ENCODE assay signal across 8 mouse cellular contexts in the genomic region with DNA sequence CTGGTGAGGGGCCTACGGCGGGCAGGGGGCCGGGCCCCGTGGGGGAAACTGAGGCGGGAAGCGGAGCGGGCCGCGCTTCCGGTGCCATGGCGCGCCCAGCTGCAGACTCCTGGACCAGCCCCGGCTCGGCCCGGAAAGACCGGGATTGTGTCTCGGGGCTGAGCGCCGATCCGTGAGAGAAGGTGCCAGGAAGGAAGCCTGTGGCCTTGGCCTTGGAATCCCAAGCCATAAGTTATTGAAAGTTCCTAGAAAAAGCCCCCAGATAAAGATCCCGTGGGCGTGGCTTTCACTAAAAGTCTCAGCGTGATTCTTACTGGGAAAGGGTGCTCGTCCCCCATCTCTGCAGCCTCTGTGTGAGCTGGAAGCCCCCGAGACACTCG. TPM values are rescaled to one million over a fixed set of nuclear protein-coding genes. Genes with fewer than 3 reads are reported as not detected.
DNase-seq lines count a peak whose midpoint lies in the region; ATAC-seq and TF ChIP-seq lines count a peak whose summit lies in the region.

No protein-coding gene starts in this region.

- H3K27ac ChIP-seq in lung, embryonic 15.5 days, result peak overlapping the region; percentile 80
- peak overlapping the region; percentile 80 for H3K27ac ChIP-seq in embryonic facial prominence, embryonic 12.5 days
- peak overlapping the region; percentile 81 for H3K27ac ChIP-seq in limb, embryonic 12.5 days
- H3K27ac ChIP-seq in olfactory bulb, adult 2 months (ENCODE audit: insufficient read depth, low read depth, low read length), result no peak overlapping the region

- no peaks in the 10 kb centered on the region for H3K27me3 ChIP-seq in lung, embryonic 15.5 days
- H3K27me3 ChIP-seq in embryonic facial prominence, embryonic 12.5 days, result no peaks in the 10 kb centered on the region
- H3K27me3 ChIP-seq in limb, embryonic 12.5 days, result 0 out of 2 replicates have a peak, but pooled peaks cover under 1% of the 10 kb centered on the region

- peak overlapping the region; percentile 87 for H3K4me2 ChIP-seq in lung, embryonic 15.5 days
- peak overlapping the region; percentile 98 for H3K4me2 ChIP-seq in embryonic facial prominence, embryonic 12.5 days (replicated peaks)
- peak overlapping the region; percentile 91 for H3K4me2 ChIP-seq in limb, embryonic 12.5 days

- TF ChIP-seq CTCF in olfactory bulb, adult 2 months (IDR thresholded peaks at IDR 0.05; ENCODE audit: insufficient read depth, low read depth, low read length), result no peak

- H3K4me3 ChIP-seq in lung, embryonic 15.5 days, result peak overlapping the region; percentile 88
- peak overlapping the region; percentile 96 for H3K4me3 ChIP-seq in embryonic facial prominence, embryonic 12.5 days
- peak overlapping the region; percentile 95 for H3K4me3 ChIP-seq in limb, embryonic 12.5 days (replicated peaks)
- peak overlapping the region; percentile 82 for H3K4me3 ChIP-seq in olfactory bulb, adult 2 months (ENCODE audit: insufficient read depth, low read depth, low read length)

- H3K36me3 ChIP-seq in lung, embryonic 15.5 days, result peaks cover 25% of the 10 kb centered on the region
- peaks cover 30% of the 10 kb centered on the region for H3K36me3 ChIP-seq in embryonic facial prominence, embryonic 12.5 days
- peaks cover 36% of the 10 kb centered on the region for H3K36me3 ChIP-seq in limb, embryonic 12.5 days

- WGBS in lung, embryonic 15.5 days, result under 1% methylated on average over 25 of the region's 26 CpGs
- WGBS in embryonic facial prominence, embryonic 12.5 days, result under 1% methylated on average over 26 of the region's 26 CpGs
- WGBS in limb, embryonic 12.5 days, result under 1% methylated on average over 25 of the region's 26 CpGs
- under 1% methylated on average over 26 of the region's 26 CpGs for WGBS in olfactory bulb, adult 2 months

- peaks cover 45% of the 10 kb centered on the region for H3K4me1 ChIP-seq in lung, embryonic 15.5 days
- peaks cover 27% of the 10 kb centered on the region for H3K4me1 ChIP-seq in embryonic facial prominence, embryonic 12.5 days
- H3K4me1 ChIP-seq in limb, embryonic 12.5 days (replicated peaks), result peaks cover 38% of the 10 kb centered on the region
- H3K4me1 ChIP-seq in olfactory bulb, adult 2 months (ENCODE audit: control insufficient read depth, insufficient read depth, low read length), result peaks cover 38% of the 10 kb centered on the region

- peak; percentile 11; the same call in 1 of the 2 replicates for ATAC-seq in lung, embryonic 15.5 days (ENCODE audit: borderline replicate concordance, extremely low read depth, low FRiP score, low TSS enrichment)
- 0 out of 2 replicates have a peak, but pooled peaks have one; percentile 25 for ATAC-seq in embryonic facial prominence, embryonic 12.5 days (ENCODE audit: insufficient number of reproducible peaks, insufficient read depth, low FRiP score, low TSS enrichment)
- ATAC-seq in limb, embryonic 12.5 days (ENCODE audit: insufficient number of reproducible peaks, insufficient read depth, low FRiP score, low TSS enrichment, low read depth), result no peak; the same call in 1 of the 2 replicates

- no peaks in the 10 kb centered on the region for H3K9me3 ChIP-seq in lung, embryonic 15.5 days
- no peaks in the 10 kb centered on the region for H3K9me3 ChIP-seq in embryonic facial prominence, embryonic 12.5 days
- no peaks in the 10 kb centered on the region for H3K9me3 ChIP-seq in limb, embryonic 12.5 days

- no peak; the same call in 1 of the 2 replicates for TF ChIP-seq POLR2A in olfactory bulb, adult 2 months (IDR thresholded peaks at IDR 0.05; ENCODE audit: insufficient read depth, low read depth, low read length)

- DNase-seq in lung, postnatal 10 days, result no peak
- DNase-seq in layer of hippocampus, adult 9-10 months (ENCODE audit: low spot score), result no peak
- no peak for DNase-seq in embryo, embryonic 9.5 days (ENCODE audit: extremely low spot score)
- DNase-seq in frontal cortex, postnatal 36 days (ENCODE audit: low spot score in 2 of 2), result no peak

- H3K9ac ChIP-seq in lung, embryonic 15.5 days, result peak overlapping the region; percentile 93
- H3K9ac ChIP-seq in embryonic facial prominence, embryonic 12.5 days, result peak overlapping the region; percentile 90
- peak overlapping the region; percentile 94 for H3K9ac ChIP-seq in limb, embryonic 12.5 days (replicated peaks)

RNA-seq across cellular contexts. Expression of a gene that starts 0.7 kb away (rescaled TPM):
- polyA plus RNA-seq in lung, embryonic 15.5 days (2015; fragmentation: Nextera tagmentation; extraction: Ambion mirVana), result 99.3 and 100 TPM in 2 replicates
- 109 and 110 TPM in 2 replicates for polyA plus RNA-seq in embryonic facial prominence, embryonic 12.5 days (2016; fragmentation: Nextera tagmentation; extraction: Ambion mirVana)
- 105 and 115 TPM in 2 replicates for polyA plus RNA-seq in limb, embryonic 12.5 days (2016; fragmentation: Nextera tagmentation; extraction: Ambion mirVana)
- polyA plus RNA-seq in olfactory bulb, adult 2 months (2012; ENCODE audit: insufficient read depth, insufficient read length, low replicate concordance, missing spikeins), result not detected in 2 replicates

RNA-seq across cellular contexts. Expression of a gene that starts 28.6 kb away (rescaled TPM):
- 26.2 and 28.9 TPM in 2 replicates for polyA plus RNA-seq in lung, embryonic 15.5 days (2015; fragmentation: Nextera tagmentation; extraction: Ambion mirVana)
- polyA plus RNA-seq in embryonic facial prominence, embryonic 12.5 days (2016; fragmentation: Nextera tagmentation; extraction: Ambion mirVana), result 14.2 and 15.3 TPM in 2 replicates
- 17.0 and 17.5 TPM in 2 replicates for polyA plus RNA-seq in limb, embryonic 12.5 days (2016; fragmentation: Nextera tagmentation; extraction: Ambion mirVana)
- polyA plus RNA-seq in olfactory bulb, adult 2 months (2012; ENCODE audit: insufficient read depth, insufficient read length, low replicate concordance, missing spikeins), result not detected in 2 replicates

Comparison
In these comparisons a context has a peak if more than half of its experiments do, and no peak if none do; other contexts are left out.
1. RNA of a gene that starts 0.7 kb away (polyA plus RNA-seq): 105 to 115 TPM in limb, embryonic 12.5 days, 109 to 110 TPM in embryonic facial prominence, embryonic 12.5 days and 99.3 to 100 TPM in lung, embryonic 15.5 days; not detected in olfactory bulb, adult 2 months; every median in the first group is over 100 times any median in the second.
2. Peak in every context shown above with its lines, with median percentiles within 50 percentile points of each other: H3K4me2 ChIP-seq, H3K4me3 ChIP-seq and H3K9ac ChIP-seq.